Mouse (Mus musculus): ENCODE data around the gene Kif21a. TPM values are rescaled to one million over a fixed set of nuclear protein-coding genes. Genes with fewer than 3 reads are reported as not detected.

Gene Kif21a
- polyA plus RNA-seq, 1 experiment = 2.7 TPM

DNA sequence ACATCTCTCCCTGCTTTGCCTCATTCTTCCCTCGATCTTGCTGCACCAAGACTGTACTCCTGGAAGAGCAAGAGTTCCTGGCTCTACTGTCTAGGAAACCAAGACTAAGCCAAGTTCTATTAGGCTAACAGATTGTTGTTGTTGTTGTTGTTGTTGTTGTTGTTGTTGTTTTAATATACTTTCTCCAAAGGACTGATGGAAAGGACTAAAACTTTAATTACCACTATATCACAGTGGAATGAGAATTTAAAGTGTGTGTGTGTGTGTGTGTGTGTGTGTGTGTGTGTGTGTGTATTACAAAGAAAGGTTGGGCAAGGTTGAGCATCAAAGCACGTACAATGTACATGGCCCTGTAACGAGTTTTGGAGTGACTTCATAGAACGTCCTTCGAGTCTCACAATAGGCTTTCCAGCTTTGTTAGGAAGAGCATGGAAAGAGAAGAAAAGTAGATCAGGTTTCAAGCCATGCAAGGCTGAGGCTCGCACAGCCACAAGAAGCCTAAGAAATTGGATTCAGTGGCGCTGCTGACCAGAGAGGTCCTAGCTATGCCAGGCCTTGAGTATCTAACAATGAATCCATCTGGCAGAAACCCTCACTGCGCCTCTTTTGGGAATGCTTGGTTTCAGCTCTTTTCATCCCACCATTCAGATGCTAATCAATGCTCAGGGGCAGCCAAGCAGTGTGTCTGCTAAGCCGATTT lies 31.4 kb downstream of the Kif21a start:
- H3K4me1 ChIP-seq (ENCODE audit: control insufficient read depth, insufficient read depth, insufficient read length, low read length) = no peaks in the 10 kb centered on the region
- TF ChIP-seq CTCF (IDR thresholded peaks at IDR 0.05; ENCODE audit: extremely low read depth, insufficient read length, insufficient replicate concordance, low read depth, low read length) (no peak), POLR2A (IDR thresholded peaks at IDR 0.05; ENCODE audit: low read depth, low read length) (no peak)
- no peak overlapping the region for H3K4me3 ChIP-seq (ENCODE audit: low read depth, low read length)
- no peak overlapping the region for H3K27ac ChIP-seq (ENCODE audit: insufficient read depth, low read depth, low read length)
- 79% methylated on average over 9 of the region's 9 CpGs for WGBS
- no peaks in the 10 kb centered on the region for H3K27me3 ChIP-seq (ENCODE audit: control insufficient read depth, insufficient read depth, low read length)
- no peaks in the 10 kb centered on the region for H3K36me3 ChIP-seq (ENCODE audit: control insufficient read depth, insufficient read depth, low read length)

DNA sequence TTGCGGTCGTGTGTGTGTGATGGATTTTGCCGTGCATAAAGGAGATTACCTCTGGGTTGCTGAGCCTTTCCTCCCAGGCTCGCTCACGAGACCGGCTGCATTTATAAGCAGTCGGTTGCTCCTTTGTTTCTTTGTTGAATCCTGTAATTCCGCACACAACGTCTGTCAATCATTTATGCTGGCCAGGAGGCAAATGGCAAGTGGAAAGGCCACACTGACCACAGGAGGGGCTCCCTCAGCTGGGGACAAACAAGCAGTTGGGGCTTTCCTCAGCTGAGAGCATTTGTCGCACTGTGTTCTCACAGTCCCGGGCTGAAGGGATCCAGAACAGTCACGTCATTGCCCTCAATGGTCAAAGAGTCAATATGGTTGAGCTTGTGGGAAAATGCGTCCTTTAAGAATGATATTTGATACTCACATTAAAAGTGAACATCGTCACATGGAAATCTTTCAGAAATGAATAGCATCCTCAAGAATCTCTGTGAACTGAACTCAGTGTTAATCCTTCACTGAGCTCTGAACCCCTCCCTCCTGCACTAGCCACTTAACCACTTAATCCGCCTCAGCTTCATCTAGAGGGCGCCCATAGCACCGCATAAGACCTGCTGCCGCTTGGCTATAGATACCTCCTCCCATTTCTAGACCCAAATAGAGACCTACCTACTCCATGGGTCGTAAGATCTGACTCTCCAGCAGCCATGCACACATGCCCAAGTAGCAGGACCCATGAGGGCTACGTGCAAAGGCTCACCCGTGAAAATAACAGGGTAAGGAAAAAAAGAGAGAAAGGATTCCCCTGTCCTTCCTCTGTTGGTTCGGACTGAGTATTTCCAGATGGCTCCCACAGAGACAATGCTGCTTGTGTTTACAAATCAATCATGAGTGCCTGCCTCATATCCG lies 32.2 kb downstream of the Kif21a start:
- Histone ChIP-seq H3K27ac (ENCODE audit: insufficient read depth, low read depth, low read length) (no peak overlapping the region), H3K36me3 (ENCODE audit: control insufficient read depth, insufficient read depth, low read length) (no peaks in the 10 kb centered on the region), H3K4me1 (ENCODE audit: control insufficient read depth, insufficient read depth, insufficient read length, low read length) (0 out of 2 replicates have a peak, but pooled peaks cover 2% of the 10 kb centered on the region), H3K4me3 (ENCODE audit: low read depth, low read length) (no peak overlapping the region), H3K27me3 (ENCODE audit: control insufficient read depth, insufficient read depth, low read length) (no peaks in the 10 kb centered on the region)
- TF ChIP-seq CTCF (IDR thresholded peaks at IDR 0.05; ENCODE audit: extremely low read depth, insufficient read length, insufficient replicate concordance, low read depth, low read length) (no peak), POLR2A (IDR thresholded peaks at IDR 0.05; ENCODE audit: low read depth, low read length) (no peak)
- WGBS = 84% methylated on average over 23 of the region's 23 CpGs

DNA sequence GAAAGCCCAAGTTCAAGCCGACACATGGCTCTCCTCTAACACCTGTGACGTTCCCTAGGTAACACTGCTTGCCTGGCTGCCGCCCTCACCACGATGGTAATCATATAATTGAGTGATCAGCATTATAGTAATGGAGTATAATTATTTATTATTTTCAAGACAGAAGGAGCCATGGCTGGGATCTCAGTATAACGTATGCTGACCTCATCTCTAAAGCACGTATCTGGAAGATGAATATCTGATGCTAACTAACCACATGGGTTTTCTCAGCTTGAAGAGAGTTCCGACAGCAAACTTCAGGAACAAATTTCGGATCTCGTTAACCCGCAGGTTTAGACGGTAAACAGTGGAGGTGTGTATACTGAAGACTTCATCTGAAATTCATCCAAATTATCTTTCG lies 33.4 kb downstream of the Kif21a start:
- 0 out of 2 replicates have a peak, but pooled peaks cover 2% of the 10 kb centered on the region for H3K4me1 ChIP-seq (ENCODE audit: control insufficient read depth, insufficient read depth, insufficient read length, low read length)
- no peaks in the 10 kb centered on the region for H3K36me3 ChIP-seq (ENCODE audit: control insufficient read depth, insufficient read depth, low read length)
- no peak overlapping the region for H3K27ac ChIP-seq (ENCODE audit: insufficient read depth, low read depth, low read length)
- no peak overlapping the region for H3K4me3 ChIP-seq (ENCODE audit: low read depth, low read length)
- no peaks in the 10 kb centered on the region for H3K27me3 ChIP-seq (ENCODE audit: control insufficient read depth, insufficient read depth, low read length)
- TF ChIP-seq CTCF (IDR thresholded peaks at IDR 0.05; ENCODE audit: extremely low read depth, insufficient read length, insufficient replicate concordance, low read depth, low read length) (no peak), POLR2A (IDR thresholded peaks at IDR 0.05; ENCODE audit: low read depth, low read length) (no peak)
- WGBS = 91% methylated on average over 12 of the region's 12 CpGs

- Histone ChIP-seq H3K36me3 (ENCODE audit: control insufficient read depth, insufficient read depth, low read length) (no peaks in the 10 kb centered on the region), H3K4me3 (ENCODE audit: low read depth, low read length) (peak overlapping the region; percentile 41), H3K4me1 (ENCODE audit: control insufficient read depth, insufficient read depth, insufficient read length, low read length) (0 out of 2 replicates have a peak, but pooled peaks cover 2% of the 10 kb centered on the region), H3K27ac (ENCODE audit: insufficient read depth, low read depth, low read length) (no peak overlapping the region), H3K27me3 (ENCODE audit: control insufficient read depth, insufficient read depth, low read length) (no peaks in the 10 kb centered on the region)
- TF ChIP-seq CTCF (IDR thresholded peaks at IDR 0.05; ENCODE audit: extremely low read depth, insufficient read length, insufficient replicate concordance, low read depth, low read length) (no peak), POLR2A (IDR thresholded peaks at IDR 0.05; ENCODE audit: low read depth, low read length) (no peak)
- WGBS = 14% methylated on average over 6 of the region's 6 CpGs
These were observed 36.8 kb downstream of the Kif21a start for GRCm38 (mm10) chr15:91012793-91013580.

GRCm38 (mm10) chr15:91010218-91010617 lies 39.5 kb downstream of the Kif21a start:
- TF ChIP-seq CTCF (IDR thresholded peaks at IDR 0.05; ENCODE audit: extremely low read depth, insufficient read length, insufficient replicate concordance, low read depth, low read length) = no peak
- TF ChIP-seq POLR2A (IDR thresholded peaks at IDR 0.05; ENCODE audit: low read depth, low read length) = no peak
- no peak overlapping the region for H3K4me3 ChIP-seq (ENCODE audit: low read depth, low read length)

GRCm38 (mm10) chr15:91007123-91007830 lies 42.5 kb downstream of the Kif21a start:
- Histone ChIP-seq H3K36me3 (ENCODE audit: control insufficient read depth, insufficient read depth, low read length) (no peaks in the 10 kb centered on the region), H3K27ac (ENCODE audit: insufficient read depth, low read depth, low read length) (no peak overlapping the region), H3K4me3 (ENCODE audit: low read depth, low read length) (peak overlapping the region; percentile 16; the same call in 1 of the 2 replicates), H3K4me1 (ENCODE audit: control insufficient read depth, insufficient read depth, insufficient read length, low read length) (peaks cover 2% of the 10 kb centered on the region; the same call in 1 of the 2 replicates), H3K27me3 (ENCODE audit: control insufficient read depth, insufficient read depth, low read length) (no peaks in the 10 kb centered on the region)
- TF ChIP-seq CTCF (IDR thresholded peaks at IDR 0.05; ENCODE audit: extremely low read depth, insufficient read length, insufficient replicate concordance, low read depth, low read length) = no peak
- no peak for TF ChIP-seq POLR2A (IDR thresholded peaks at IDR 0.05; ENCODE audit: low read depth, low read length)
- WGBS = 30% methylated on average over 13 of the region's 13 CpGs

More at GRCm38 (mm10) chr15:91010218-91010617, 39.5 kb downstream of the Kif21a start:
- Histone ChIP-seq H3K4me1 (ENCODE audit: control insufficient read depth, insufficient read depth, insufficient read length, low read length) (peaks cover 4% of the 10 kb centered on the region; the same call in 1 of the 2 replicates), H3K27me3 (ENCODE audit: control insufficient read depth, insufficient read depth, low read length) (no peaks in the 10 kb centered on the region), H3K36me3 (ENCODE audit: control insufficient read depth, insufficient read depth, low read length) (no peaks in the 10 kb centered on the region), H3K27ac (ENCODE audit: insufficient read depth, low read depth, low read length) (no peak overlapping the region)
- WGBS = 60% methylated on average over 4 of the region's 4 CpGs
